Mouse (Mus musculus) liver, adult 2 months (tissue): ENCODE data around the gene Acoxl. TPM values are rescaled to one million over a fixed set of nuclear protein-coding genes. Genes with fewer than 3 reads are reported as not detected.

Experiments used
- DNase-seq: peaks from one replicate; pipeline ENCODE4 v3.0.0-alpha.2; 2011; ENCODE audit warnings: low read depth, low spot score; ENCODE audit errors: extremely low read depth
- H3K27ac ChIP-seq: fragments of 200-500 bp; replicated peaks from 2 replicates; pipeline ENCODE4 v1.5.1; 2012; ENCODE audit warnings: low read depth, mild to moderate bottlenecking, control low read depth, inconsistent platforms, low read length; ENCODE audit not compliant: insufficient read depth
- H3K27me3 ChIP-seq: fragments of 200-500 bp; 2 replicates; pipeline ENCODE4 v1.6.1; 2012; ENCODE audit warnings: mild to moderate bottlenecking, moderate library complexity, low read length, inconsistent platforms; ENCODE audit not compliant: control insufficient read depth, insufficient read depth
- H3K36me3 ChIP-seq: fragments of 200-500 bp; 2 replicates; pipeline ENCODE4 v1.6.1; 2012; ENCODE audit warnings: low read length, inconsistent platforms; ENCODE audit not compliant: control insufficient read depth, insufficient read depth
- H3K4me1 ChIP-seq: fragments of 200-500 bp; 2 replicates; pipeline ENCODE4 v1.6.1; 2011; ENCODE audit warnings: low read length; ENCODE audit not compliant: control insufficient read depth, insufficient read depth
- H3K4me3 ChIP-seq: fragments of 200-500 bp; 2 replicates; pipeline ENCODE4 v1.5.1; 2011; ENCODE audit warnings: low read depth, mild to moderate bottlenecking, control low read depth, low read length, moderate library complexity; ENCODE audit not compliant: insufficient read depth
- H3K79me2 ChIP-seq: fragments of 200-500 bp; 2 replicates; pipeline ENCODE4 v1.6.1; 2012; ENCODE audit warnings: inconsistent platforms, mild to moderate bottlenecking, low read length, moderate library complexity; ENCODE audit not compliant: control insufficient read depth, insufficient read depth
- H3K9ac ChIP-seq: fragments of 200-500 bp; 2 replicates; pipeline ENCODE4 v1.6.1; 2012; ENCODE audit warnings: low read depth, mild to moderate bottlenecking, control low read depth, inconsistent platforms, low read length
- CTCF ChIP-seq: fragments of 200-500 bp; IDR thresholded peaks from 2 replicates; pipeline ENCODE4 v1.5.1; 2011; ENCODE audit warnings: low read depth, low read length, control low read depth
- POLR2A ChIP-seq: fragments of 200-500 bp; IDR thresholded peaks from 2 replicates; pipeline ENCODE4 v1.6.1; 2011; ENCODE audit warnings: low read length, control low read depth; ENCODE audit not compliant: insufficient read depth; ENCODE audit errors: extremely low read depth
- whole genome bisulfite sequencing: fragments of 180-500 bp; shearing (Covaris S2); methylation state at CpG from one replicate; pipeline ENCODE4 v1.1.7; 2018; 5-methylcytosine and 5-hydroxymethylcytosine counted together
- polyA plus RNA-seq: library from polyadenylated mRNA; depleted of rRNA; stranded (reverse); fragments of >200 nt; gene quantifications from 2 replicates; pipeline ENCODE4 v1.2.3, GENCODE M21; 2012
- total RNA-seq: library from RNA; depleted of rRNA; stranded (reverse); fragments of >200 nt; gene quantifications from 2 replicates; pipeline ENCODE4 v1.2.3, GENCODE M21; 2014

The Acoxl gene
- total and polyA plus RNA-seq, 2 experiments, result not detected

- H3K4me1 ChIP-seq, result no peaks in the 10 kb centered on the region
- no peak overlapping the region for H3K27ac ChIP-seq
- no peaks in the 10 kb centered on the region for H3K36me3 ChIP-seq
- no peaks in the 10 kb centered on the region for H3K79me2 ChIP-seq
- no peak overlapping the region for H3K9ac ChIP-seq
- DNase-seq, result no peak
- no peak overlapping the region for H3K4me3 ChIP-seq
- no peaks in the 10 kb centered on the region for H3K27me3 ChIP-seq
- TF ChIP-seq POLR2A (no peak), CTCF (no peak)
- 76% methylated on average over 9 of the region's 9 CpGs for WGBS
These were observed 272.9 kb downstream of the Acoxl start for GRCm38 (mm10) chr2:128111537-128111936.

- DNase-seq, result no peak
- Histone ChIP-seq H3K4me3 (no peak overlapping the region), H3K9ac (no peak overlapping the region), H3K4me1 (no peaks in the 10 kb centered on the region), H3K36me3 (no peaks in the 10 kb centered on the region), H3K27ac (no peak overlapping the region), H3K79me2 (no peaks in the 10 kb centered on the region), H3K27me3 (no peaks in the 10 kb centered on the region)
- WGBS, result 77% methylated on average over 3 of the region's 3 CpGs
- no peak for TF ChIP-seq POLR2A
- TF ChIP-seq CTCF, result no peak
These were observed 275.9 kb downstream of the Acoxl start for GRCm38 (mm10) chr2:128114621-128115020.

GRCm38 (mm10) chr2:128115579-128115978, 276.9 kb downstream of the Acoxl start:
- Histone ChIP-seq H3K79me2 (no peaks in the 10 kb centered on the region), H3K9ac (no peak overlapping the region), H3K36me3 (no peaks in the 10 kb centered on the region), H3K27me3 (no peaks in the 10 kb centered on the region), H3K27ac (no peak overlapping the region), H3K4me1 (no peaks in the 10 kb centered on the region), H3K4me3 (no peak overlapping the region)
- 63% methylated on average over 4 of the region's 4 CpGs for WGBS
- no peak for DNase-seq
- TF ChIP-seq POLR2A, result no peak
- no peak for TF ChIP-seq CTCF

GRCm38 (mm10) chr2:128117605-128118004, 278.9 kb downstream of the Acoxl start:
- Histone ChIP-seq H3K4me1 (no peaks in the 10 kb centered on the region), H3K27ac (no peak overlapping the region), H3K27me3 (no peaks in the 10 kb centered on the region), H3K4me3 (no peak overlapping the region), H3K9ac (no peak overlapping the region), H3K79me2 (no peaks in the 10 kb centered on the region), H3K36me3 (no peaks in the 10 kb centered on the region)
- WGBS, result 90% methylated on average over 7 of the region's 7 CpGs
- no peak for DNase-seq
- TF ChIP-seq CTCF, result no peak
- TF ChIP-seq POLR2A, result no peak

- DNase-seq, result no peak
- no peak overlapping the region for H3K9ac ChIP-seq
- H3K27me3 ChIP-seq, result no peaks in the 10 kb centered on the region
- no peaks in the 10 kb centered on the region for H3K79me2 ChIP-seq
- H3K36me3 ChIP-seq, result no peaks in the 10 kb centered on the region
- WGBS, result 98% methylated on average over 9 of the region's 9 CpGs
- no peak overlapping the region for H3K27ac ChIP-seq
- H3K4me1 ChIP-seq, result no peaks in the 10 kb centered on the region; the same call in 1 of the 2 replicates
- TF ChIP-seq POLR2A (no peak), CTCF (no peak)
- no peak overlapping the region for H3K4me3 ChIP-seq
These were observed 280.3 kb downstream of the Acoxl start for GRCm38 (mm10) chr2:128118971-128119370.

- TF ChIP-seq CTCF (peak; percentile 86), POLR2A (no peak)
These were observed 283.8 kb downstream of the Acoxl start for GRCm38 (mm10) chr2:128122491-128122890.

More at GRCm38 (mm10) chr2:128122491-128122890, 283.8 kb downstream of the Acoxl start:
- no peaks in the 10 kb centered on the region for H3K79me2 ChIP-seq
- H3K27me3 ChIP-seq, result no peaks in the 10 kb centered on the region
- peaks cover 8% of the 10 kb centered on the region for H3K4me1 ChIP-seq
- no peak overlapping the region for H3K4me3 ChIP-seq
- H3K27ac ChIP-seq, result no peak overlapping the region
- WGBS, result 3% methylated on average over 9 of the region's 9 CpGs
- no peak overlapping the region for H3K9ac ChIP-seq
- peak; percentile 52 for DNase-seq
- H3K36me3 ChIP-seq, result no peaks in the 10 kb centered on the region
